Mouse (Mus musculus): ENCODE measurements around the gene Smok2b. TPM values are rescaled to one million over a fixed set of nuclear protein-coding genes. Genes with fewer than 3 reads are reported as not detected.

The Smok2b gene
- 1 to 10 TPM in 1 of 2 experiments, not detected in 1; 1.2 TPM for polyA plus RNA-seq (2017; shearing (Covaris generic))

DNA sequence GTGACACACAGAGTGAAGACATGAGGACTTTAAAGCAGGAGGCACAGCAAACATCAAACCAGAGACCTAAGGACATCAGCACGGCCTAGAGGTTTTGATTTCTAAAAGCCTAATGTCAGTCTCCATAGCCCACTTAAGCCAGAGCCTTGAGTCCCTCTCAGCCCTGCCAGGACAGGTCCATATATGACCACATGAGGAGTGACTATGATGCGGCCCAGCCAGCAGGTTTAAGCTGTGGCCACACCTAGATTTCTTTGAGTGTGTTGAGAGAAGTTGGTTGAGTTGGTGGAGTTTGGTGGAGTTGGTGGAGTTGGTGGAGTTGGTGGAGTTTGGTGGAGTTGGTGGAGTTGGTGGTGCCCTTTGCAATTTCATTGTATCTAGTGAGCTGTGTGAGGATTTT lies at the start of gene Smok2b:
Smok2b (plus strand) TSS at position 301 of the 400 bp plus-strand sequence.

DNA sequence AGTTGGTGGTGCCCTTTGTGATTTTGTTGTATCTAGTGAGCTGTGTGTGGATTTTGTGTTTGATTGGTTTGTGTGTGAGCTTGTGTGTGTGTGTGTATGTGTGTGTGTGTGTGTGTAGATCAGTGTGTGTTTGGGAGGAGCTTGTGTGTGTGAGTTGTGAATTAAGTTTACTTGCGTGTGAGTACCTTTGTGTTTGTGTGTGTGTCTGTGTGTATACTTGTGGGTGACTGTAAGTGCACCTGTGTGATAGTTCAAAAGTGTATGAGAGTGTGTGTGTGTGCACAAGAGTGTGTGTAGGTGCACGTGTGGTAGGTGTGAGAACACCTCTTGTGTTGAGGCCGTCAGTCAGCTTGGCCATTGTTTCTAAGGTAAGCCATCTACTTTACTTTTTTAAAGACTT lies 9.2 kb upstream of the Smok2b start, which contains the start of gene Smok2a:
Smok2a (plus strand) TSS at position 301 of the 400 bp plus-strand sequence.

Other genes starting within 250 kb of the Smok2b start
- 10 to 100 TPM; 87.4 to 88.3 TPM for gene Wtap, start 236.1 kb upstream of the Smok2b start, polyA plus RNA-seq (2017; shearing (Covaris generic))
- gene Sod2, start 223.4 kb upstream of the Smok2b start, polyA plus RNA-seq (2017; shearing (Covaris generic)) = 100 to 1,000 TPM; 107 to 120 TPM
- gene Gpr31b, start 178.0 kb upstream of the Smok2b start, polyA plus RNA-seq (2017; shearing (Covaris generic)) = not detected
- gene Tcp10b, start 169.2 kb upstream of the Smok2b start, polyA plus RNA-seq (2017; shearing (Covaris generic)) = under 1 TPM in 1 of 2 experiments, not detected in 1; 0.64 TPM
- under 1 TPM in 1 of 2 experiments, not detected in 1; 0.09 TPM for gene Unc93a, start 98.4 kb upstream of the Smok2b start, polyA plus RNA-seq (2017; shearing (Covaris generic))
- under 1 TPM in 1 of 2 experiments, not detected in 1; 0.39 TPM for gene Smok2a, start 9.1 kb upstream of the Smok2b start, polyA plus RNA-seq (2017; shearing (Covaris generic))
- under 1 TPM in 1 of 2 experiments, not detected in 1; 0.10 TPM for gene Tcp10c, start 124.3 kb downstream of the Smok2b start, polyA plus RNA-seq (2017; shearing (Covaris generic))